Mouse (Mus musculus): ENCODE data around the gene Myh3. TPM values are rescaled to one million over a fixed set of nuclear protein-coding genes. Genes with fewer than 3 reads are reported as not detected.

Gene Myh3
- polyA plus RNA-seq, 1 experiment from 2014 or later, result 0.38 TPM

DNA sequence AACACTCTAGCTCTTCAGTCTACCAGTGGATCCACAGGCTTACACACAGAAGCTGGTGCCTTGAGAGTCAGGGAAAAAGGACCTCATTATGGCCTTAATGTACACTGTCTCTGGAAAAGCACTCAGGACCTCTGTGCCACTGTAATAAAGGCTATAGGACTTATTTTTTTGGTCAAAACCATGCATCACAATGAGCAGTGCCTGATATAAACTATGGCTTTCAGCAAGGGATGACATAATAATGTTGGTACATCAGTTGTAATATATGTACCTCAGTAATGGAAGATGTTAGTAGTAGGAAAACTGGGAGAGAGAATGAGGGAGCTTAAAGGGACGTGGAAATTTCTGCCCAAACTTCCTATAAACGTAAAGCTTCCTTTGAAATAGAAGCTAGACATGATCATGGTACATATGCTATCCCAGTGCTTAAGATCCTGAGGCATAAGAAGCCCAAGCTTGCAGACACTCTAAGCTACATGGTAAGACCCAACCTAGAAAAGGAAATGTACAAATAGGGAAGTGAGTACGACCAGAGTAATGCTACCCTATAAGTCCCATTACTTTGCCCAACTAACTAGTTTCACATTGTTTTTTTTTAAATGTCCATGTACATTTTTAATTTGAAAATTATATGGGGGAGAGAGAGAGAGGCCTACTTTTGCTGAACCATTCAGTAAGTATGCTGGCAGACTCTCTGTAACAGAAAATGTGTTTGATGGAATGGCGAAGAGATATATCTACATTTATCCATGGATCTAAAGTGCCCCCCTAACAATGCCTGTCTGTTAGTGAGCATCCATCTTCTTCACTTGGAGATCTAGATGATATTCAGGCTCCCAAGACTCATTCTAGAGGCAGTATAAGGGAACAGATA, 68.5 kb downstream of the Myh3 start:
- DNase-seq (ENCODE audit: low spot score) (no peak), ATAC-seq (replicated peaks; ENCODE audit: low FRiP score) (no peak)
- no peaks in the 10 kb centered on the region for H3K4me1 ChIP-seq (replicated peaks; ENCODE audit: control insufficient read depth, insufficient read depth, low read length)
- no peaks in the 10 kb centered on the region for H3K9me3 ChIP-seq (ENCODE audit: control insufficient read depth, low read length)
- H3K9ac ChIP-seq (ENCODE audit: low read depth, low read length), result no peak overlapping the region
- H3K27me3 ChIP-seq (replicated peaks; ENCODE audit: control insufficient read depth, insufficient read depth, low read length), result no peaks in the 10 kb centered on the region
- H3K27ac ChIP-seq (ENCODE audit: low read depth, low read length), result no peak overlapping the region
- H3K4me2 ChIP-seq, result no peak overlapping the region
- no peaks in the 10 kb centered on the region for H3K36me3 ChIP-seq (ENCODE audit: control insufficient read depth, insufficient read depth, low read length)
- H3K4me3 ChIP-seq (ENCODE audit: low read depth, low read length), result no peak overlapping the region
- 75% methylated on average over 4 of the region's 4 CpGs for WGBS

DNA sequence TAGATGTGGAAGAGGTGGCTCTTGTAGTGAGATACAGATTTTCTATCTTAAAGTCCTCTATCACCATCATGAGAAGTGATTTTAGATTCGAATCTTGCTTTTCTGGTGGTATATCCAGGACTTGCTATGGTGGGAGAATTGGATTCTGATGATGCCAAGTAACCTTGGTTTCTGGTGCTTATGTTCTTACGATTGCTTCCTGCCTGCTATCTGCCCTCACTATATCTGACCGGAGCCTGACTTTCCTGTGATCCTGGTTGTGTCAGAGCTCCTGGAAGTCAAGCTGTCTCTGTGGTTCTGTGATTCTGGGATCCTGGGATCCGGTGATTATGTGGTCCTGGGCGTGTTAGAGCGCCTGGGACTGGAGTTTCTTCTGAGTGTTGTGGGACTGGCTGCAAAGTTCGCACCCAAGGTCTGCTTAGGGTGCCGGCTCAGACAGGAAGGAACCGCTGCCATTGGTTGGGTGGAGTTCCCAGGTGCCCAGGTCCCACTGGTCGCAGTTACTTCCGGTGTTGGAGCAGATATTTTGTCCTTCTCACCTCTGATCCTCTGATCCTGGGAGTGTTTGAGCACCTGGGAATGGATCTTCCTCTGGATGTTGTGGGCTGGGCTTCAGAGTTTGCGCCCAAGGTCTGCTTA, 69.3 kb downstream of the Myh3 start:
- Histone ChIP-seq H3K27me3 (replicated peaks; ENCODE audit: control insufficient read depth, insufficient read depth, low read length) (no peaks in the 10 kb centered on the region), H3K4me1 (replicated peaks; ENCODE audit: control insufficient read depth, insufficient read depth, low read length) (no peaks in the 10 kb centered on the region), H3K4me2 (no peak overlapping the region), H3K9ac (ENCODE audit: low read depth, low read length) (no peak overlapping the region), H3K9me3 (ENCODE audit: control insufficient read depth, low read length) (no peaks in the 10 kb centered on the region), H3K4me3 (ENCODE audit: low read depth, low read length) (no peak overlapping the region), H3K36me3 (ENCODE audit: control insufficient read depth, insufficient read depth, low read length) (no peaks in the 10 kb centered on the region), H3K27ac (ENCODE audit: low read depth, low read length) (no peak overlapping the region)
- DNase-seq (ENCODE audit: low spot score) (no peak), ATAC-seq (replicated peaks; ENCODE audit: low FRiP score) (no peak)
- 82% methylated on average over 12 of the region's 12 CpGs for WGBS

DNA sequence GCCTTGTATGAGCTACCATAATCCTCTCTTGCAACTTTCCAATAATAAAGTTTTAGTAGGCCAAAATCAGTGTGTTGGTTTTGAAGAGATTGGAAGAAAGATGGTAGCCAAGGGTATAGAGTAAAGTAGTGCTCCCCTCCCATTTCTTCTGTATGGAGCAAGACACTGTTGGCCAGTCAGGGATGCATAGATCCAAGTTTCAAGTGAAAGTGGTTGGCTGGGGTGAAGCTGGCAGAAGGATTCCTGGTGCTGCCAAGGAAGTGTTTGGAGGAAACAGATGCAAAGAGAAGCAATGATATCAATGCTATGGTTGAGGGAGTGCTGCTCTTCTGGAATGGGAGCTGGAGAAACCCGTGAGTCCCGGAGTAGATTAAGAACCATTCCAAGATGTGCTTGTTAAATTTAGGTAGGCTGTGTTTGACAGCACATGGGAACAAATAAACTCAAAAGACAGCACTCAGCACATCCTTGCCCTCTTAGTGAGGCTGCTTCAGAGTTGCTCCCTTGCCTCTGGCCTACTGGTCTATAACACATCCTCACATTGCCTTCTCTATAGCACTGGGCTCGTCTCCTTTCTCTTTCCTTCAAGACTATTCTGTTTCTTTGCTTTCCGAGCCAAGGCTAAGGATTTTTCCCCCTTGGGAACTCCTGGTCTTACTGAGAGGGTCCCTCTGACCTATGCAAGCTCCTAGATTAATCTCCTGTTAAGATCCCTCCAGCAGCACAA, 70.3 kb downstream of the Myh3 start:
- Histone ChIP-seq H3K9ac (ENCODE audit: low read depth, low read length) (no peak overlapping the region), H3K9me3 (ENCODE audit: control insufficient read depth, low read length) (no peaks in the 10 kb centered on the region), H3K36me3 (ENCODE audit: control insufficient read depth, insufficient read depth, low read length) (no peaks in the 10 kb centered on the region), H3K4me1 (replicated peaks; ENCODE audit: control insufficient read depth, insufficient read depth, low read length) (no peaks in the 10 kb centered on the region), H3K4me2 (no peak overlapping the region), H3K27me3 (replicated peaks; ENCODE audit: control insufficient read depth, insufficient read depth, low read length) (no peaks in the 10 kb centered on the region), H3K4me3 (ENCODE audit: low read depth, low read length) (no peak overlapping the region), H3K27ac (ENCODE audit: low read depth, low read length) (no peak overlapping the region)
- DNase-seq (ENCODE audit: low spot score) (no peak), ATAC-seq (replicated peaks; ENCODE audit: low FRiP score) (no peak)
- WGBS, result 85% methylated on average over 4 of the region's 4 CpGs

DNA sequence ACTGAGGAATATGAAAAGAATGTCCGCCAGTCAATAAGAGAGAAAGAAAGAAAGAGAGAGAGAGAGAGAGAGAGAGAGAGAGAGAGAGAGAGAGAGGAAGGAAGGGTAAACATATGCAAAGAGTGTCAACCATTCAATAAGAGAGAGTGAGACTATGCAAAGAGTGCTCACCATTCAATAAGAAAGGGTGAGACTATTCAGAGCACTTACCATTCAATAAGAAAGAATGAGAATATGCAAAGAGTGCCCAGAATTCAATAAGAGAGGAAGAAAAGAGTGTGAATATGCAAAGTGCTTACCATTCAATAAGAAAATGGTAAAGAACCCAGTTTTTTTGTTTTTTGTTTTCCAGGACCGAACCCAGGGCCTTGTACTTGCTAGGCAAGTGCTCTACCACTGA, 72.1 kb downstream of the Myh3 start:
- no peaks in the 10 kb centered on the region for H3K9me3 ChIP-seq (ENCODE audit: control insufficient read depth, low read length)
- H3K4me3 ChIP-seq (ENCODE audit: low read depth, low read length), result no peak overlapping the region
- H3K9ac ChIP-seq (ENCODE audit: low read depth, low read length), result no peak overlapping the region
- no peaks in the 10 kb centered on the region for H3K4me1 ChIP-seq (replicated peaks; ENCODE audit: control insufficient read depth, insufficient read depth, low read length)
- no peaks in the 10 kb centered on the region for H3K36me3 ChIP-seq (ENCODE audit: control insufficient read depth, insufficient read depth, low read length)
- ATAC-seq (replicated peaks; ENCODE audit: low FRiP score) (no peak), DNase-seq (ENCODE audit: low spot score) (no peak)
- H3K27ac ChIP-seq (ENCODE audit: low read depth, low read length), result no peak overlapping the region
- WGBS, result 72% methylated on average over 2 of the region's 2 CpGs
- no peak overlapping the region for H3K4me2 ChIP-seq
- H3K27me3 ChIP-seq (replicated peaks; ENCODE audit: control insufficient read depth, insufficient read depth, low read length), result no peaks in the 10 kb centered on the region

DNA sequence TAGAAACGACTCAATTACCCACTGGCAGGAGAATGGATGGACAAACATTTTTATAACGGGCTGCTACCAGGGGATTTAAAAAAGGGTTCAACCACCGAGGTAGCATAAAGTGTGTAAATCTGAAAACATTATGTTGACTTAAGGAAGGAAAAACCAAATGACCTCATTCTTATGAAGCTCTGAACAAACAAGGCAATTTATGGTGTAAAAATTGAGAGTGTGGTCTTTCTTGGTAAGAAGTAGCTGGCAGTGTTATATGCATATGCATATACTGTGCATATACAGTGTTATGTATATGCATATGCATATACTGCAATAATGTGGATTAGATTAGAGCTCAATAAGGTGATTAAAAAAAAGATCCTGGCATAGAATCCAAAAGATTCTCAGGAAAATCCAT, 73.1 kb downstream of the Myh3 start:
- ATAC-seq (replicated peaks; ENCODE audit: low FRiP score), result no peak
- Histone ChIP-seq H3K4me1 (replicated peaks; ENCODE audit: control insufficient read depth, insufficient read depth, low read length) (no peaks in the 10 kb centered on the region), H3K9ac (ENCODE audit: low read depth, low read length) (no peak overlapping the region), H3K9me3 (ENCODE audit: control insufficient read depth, low read length) (no peaks in the 10 kb centered on the region), H3K4me3 (ENCODE audit: low read depth, low read length) (no peak overlapping the region), H3K36me3 (ENCODE audit: control insufficient read depth, insufficient read depth, low read length) (no peaks in the 10 kb centered on the region), H3K27ac (ENCODE audit: low read depth, low read length) (no peak overlapping the region), H3K27me3 (replicated peaks; ENCODE audit: control insufficient read depth, insufficient read depth, low read length) (no peaks in the 10 kb centered on the region), H3K4me2 (no peak overlapping the region)
- 77% methylated on average over 3 of the region's 3 CpGs for WGBS
- DNase-seq (ENCODE audit: low spot score), result no peak

Small RNA genes lying within 50 kb of the gene (microRNA-seq; reads per million reads assigned to microRNA genes)
- gene Mir6923 (ENCODE audit: borderline number of aligned reads), result not detected

Other genes starting within 250 kb of the Myh3 start
- gene Pirt, start 166.3 kb upstream of the Myh3 start, polyA plus RNA-seq (2014; fragmentation: Nextera tagmentation; extraction: Ambion mirVana), result 0.09 and 0.37 TPM in 2 replicates
- not detected in 2 replicates for gene Tmem238l, start 121.7 kb upstream of the Myh3 start, polyA plus RNA-seq (2014; fragmentation: Nextera tagmentation; extraction: Ambion mirVana)
- gene Tmem220, start 53.1 kb upstream of the Myh3 start, polyA plus RNA-seq (2014; fragmentation: Nextera tagmentation; extraction: Ambion mirVana), result 1.8 and 1.9 TPM in 2 replicates
- gene Adprm, start 25.7 kb upstream of the Myh3 start, polyA plus RNA-seq (2014; fragmentation: Nextera tagmentation; extraction: Ambion mirVana), result 17.0 and 18.5 TPM in 2 replicates
- gene Sco1, start 25.6 kb upstream of the Myh3 start, polyA plus RNA-seq (2014; fragmentation: Nextera tagmentation; extraction: Ambion mirVana), result 18.8 and 20.3 TPM in 2 replicates
- gene Myh2, start 92.7 kb downstream of the Myh3 start, polyA plus RNA-seq (2014; fragmentation: Nextera tagmentation; extraction: Ambion mirVana), result not detected in 2 replicates
- 0.07 and 0.13 TPM in 2 replicates for gene Myh1, start 121.8 kb downstream of the Myh3 start, polyA plus RNA-seq (2014; fragmentation: Nextera tagmentation; extraction: Ambion mirVana)
- not detected in 2 replicates for gene Myh4, start 159.7 kb downstream of the Myh3 start, polyA plus RNA-seq (2014; fragmentation: Nextera tagmentation; extraction: Ambion mirVana)
- gene Myh8, start 198.8 kb downstream of the Myh3 start, polyA plus RNA-seq (2014; fragmentation: Nextera tagmentation; extraction: Ambion mirVana), result 0.13 TPM in 1 of 2 replicates, not detected in the other
- gene Myh13, start 243.4 kb downstream of the Myh3 start, polyA plus RNA-seq (2014; fragmentation: Nextera tagmentation; extraction: Ambion mirVana), result not detected in 2 replicates